Mouse (Mus musculus): ENCODE data around the gene Slc8a3.

GRCm38 (mm10) chr12:81156841-81157240, 176.1 kb downstream of the Slc8a3 start:
- TF ChIP-seq GATA1 (IDR thresholded peaks at IDR 0.05; ENCODE audit: low read length) (no peak), TAL1 (IDR thresholded peaks at IDR 0.05; ENCODE audit: low read length) (no peak)
